Mouse (Mus musculus): Measurements from ENCODE around the gene Sp9. TPM values are rescaled to one million over a fixed set of nuclear protein-coding genes. Genes with fewer than 3 reads are reported as not detected.

Sp9 gene
- total RNA-seq (2017) = not detected in 3 replicates

DNA sequence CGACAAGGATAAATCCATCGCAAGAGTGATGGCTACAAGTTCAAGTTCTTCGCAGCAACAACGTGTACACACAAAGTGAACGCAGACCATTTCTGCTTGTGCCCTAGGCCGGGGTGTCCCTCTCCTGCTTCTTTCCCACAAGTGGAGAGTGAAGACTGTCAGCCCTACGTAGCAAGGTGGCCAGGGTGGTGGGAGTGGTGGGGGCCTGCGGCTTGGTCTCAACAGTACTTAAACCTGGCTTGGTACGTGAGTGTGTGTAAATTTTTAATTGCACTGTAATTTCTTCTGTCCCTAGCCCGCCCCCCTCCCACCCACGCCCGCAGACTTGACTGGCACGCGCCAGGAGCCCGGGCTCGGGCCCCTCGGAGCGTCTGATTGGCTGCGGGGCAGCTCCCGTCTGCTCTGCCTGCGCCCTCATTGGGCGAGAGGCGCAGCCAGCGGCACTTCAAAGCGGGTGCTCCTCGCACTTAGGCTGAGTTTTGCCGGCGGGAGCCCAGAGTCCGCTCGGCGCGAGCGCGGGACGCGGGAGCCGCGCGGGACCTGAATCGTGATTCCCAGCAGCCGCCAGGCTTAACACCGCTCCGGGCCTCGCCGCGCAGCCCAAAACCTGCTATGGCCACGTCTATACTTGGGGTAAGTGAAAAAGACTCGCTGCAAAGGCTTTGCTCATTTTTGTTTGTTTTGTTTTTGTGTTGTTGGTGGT lies at the start of gene Sp9:
Gene Sp9 (plus strand): TSS at position 467 of the 703 bp plus-strand sequence.
- no peak for ATAC-seq (replicated peaks; ENCODE audit: insufficient number of reproducible peaks, low FRiP score, low TSS enrichment, poor library complexity, severe bottlenecking)

DNA sequence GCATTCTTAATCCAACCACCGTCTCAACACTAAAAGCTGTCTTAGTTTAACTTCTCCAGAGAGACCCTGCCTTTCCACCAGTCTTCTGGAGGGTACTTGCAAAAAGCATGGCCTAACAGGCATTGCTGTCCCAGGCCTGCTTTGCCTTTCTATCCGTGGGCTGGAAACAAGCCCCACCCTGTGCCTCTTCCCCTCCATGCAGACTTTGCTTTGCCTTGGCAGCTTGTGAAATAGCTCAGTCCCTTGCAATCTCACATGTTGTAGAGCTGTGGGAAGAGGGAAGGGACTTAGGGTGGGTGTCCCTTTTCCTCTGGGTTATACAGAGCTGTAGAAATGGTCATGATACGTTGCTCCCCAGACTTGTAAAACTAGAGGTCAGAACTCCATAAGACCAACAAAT lies 40.6 kb upstream of the Sp9 start:
- ATAC-seq (replicated peaks; ENCODE audit: insufficient number of reproducible peaks, low FRiP score, low TSS enrichment, poor library complexity, severe bottlenecking) = no peak

DNA sequence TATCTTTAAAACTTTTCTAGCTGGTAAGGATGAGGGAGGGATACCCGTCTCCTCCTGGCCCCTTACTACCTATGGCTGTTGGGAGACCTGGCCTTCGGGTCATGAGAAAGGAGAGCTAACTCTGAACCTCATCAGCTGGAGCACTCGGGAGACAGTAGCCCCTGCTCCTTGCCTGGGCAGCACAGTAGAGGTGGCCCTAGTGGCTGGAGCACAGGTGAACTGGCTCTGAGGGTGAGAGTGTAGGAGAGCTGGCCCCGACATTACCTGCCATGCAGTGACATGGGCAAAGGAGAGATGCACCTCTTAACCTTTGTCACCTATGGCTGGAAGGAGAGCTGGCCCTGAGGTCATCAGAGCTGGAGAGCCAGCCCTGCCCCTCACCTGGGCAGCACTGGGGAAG lies 30.4 kb upstream of the Sp9 start:
- ATAC-seq (replicated peaks; ENCODE audit: insufficient number of reproducible peaks, low FRiP score, low TSS enrichment, poor library complexity, severe bottlenecking) = no peak

DNA sequence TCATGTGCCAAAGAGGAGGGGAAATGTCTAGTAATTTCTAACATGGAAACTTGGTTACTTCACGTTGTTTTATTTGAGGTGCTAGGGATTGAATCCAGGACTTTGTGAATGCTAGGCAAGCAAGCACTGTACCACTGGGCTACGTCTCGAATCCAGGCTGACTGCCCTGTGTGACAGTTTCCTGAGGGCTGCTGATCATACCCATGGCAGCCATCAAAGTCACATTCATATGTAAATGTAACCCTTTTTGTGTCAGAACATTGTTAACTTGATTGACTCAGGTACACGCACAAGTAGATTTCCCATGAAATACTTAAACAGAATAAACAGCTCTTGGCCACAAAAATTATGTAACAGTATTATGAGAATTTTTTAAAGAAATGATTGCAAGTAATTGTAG lies 23.0 kb upstream of the Sp9 start:
- no peak for ATAC-seq (replicated peaks; ENCODE audit: insufficient number of reproducible peaks, low FRiP score, low TSS enrichment, poor library complexity, severe bottlenecking)

DNA sequence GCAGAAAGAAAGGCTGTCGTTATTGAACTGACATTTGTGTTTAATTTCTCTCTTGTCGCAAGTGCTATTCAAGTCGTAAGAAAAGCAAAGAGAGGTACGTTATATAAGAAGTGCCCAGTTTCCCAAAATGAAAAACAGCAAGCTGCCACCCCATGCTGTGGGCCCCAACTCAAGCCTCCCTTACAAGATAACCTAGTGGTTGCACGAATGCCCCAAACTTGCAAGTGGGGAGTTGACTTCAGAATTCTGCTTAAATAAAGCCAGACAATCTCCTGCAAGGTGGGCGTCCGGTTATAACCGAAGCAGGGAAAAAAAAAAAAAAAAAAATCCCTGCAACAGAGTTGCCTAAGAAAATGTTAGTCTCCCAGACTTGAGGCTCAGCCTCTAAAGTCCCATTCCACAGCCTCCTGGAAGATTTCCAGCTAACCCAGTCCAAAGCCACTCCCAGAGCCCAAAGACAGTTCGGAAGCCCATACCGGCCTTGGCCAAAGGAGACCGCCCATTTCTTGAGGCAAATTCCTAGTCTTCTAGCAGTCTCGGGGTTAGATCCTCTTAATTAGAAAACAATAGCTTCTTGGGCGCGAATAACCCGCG lies 8.5 kb upstream of the Sp9 start:
- ATAC-seq (replicated peaks; ENCODE audit: insufficient number of reproducible peaks, low FRiP score, low TSS enrichment, poor library complexity, severe bottlenecking) = no peak

DNA sequence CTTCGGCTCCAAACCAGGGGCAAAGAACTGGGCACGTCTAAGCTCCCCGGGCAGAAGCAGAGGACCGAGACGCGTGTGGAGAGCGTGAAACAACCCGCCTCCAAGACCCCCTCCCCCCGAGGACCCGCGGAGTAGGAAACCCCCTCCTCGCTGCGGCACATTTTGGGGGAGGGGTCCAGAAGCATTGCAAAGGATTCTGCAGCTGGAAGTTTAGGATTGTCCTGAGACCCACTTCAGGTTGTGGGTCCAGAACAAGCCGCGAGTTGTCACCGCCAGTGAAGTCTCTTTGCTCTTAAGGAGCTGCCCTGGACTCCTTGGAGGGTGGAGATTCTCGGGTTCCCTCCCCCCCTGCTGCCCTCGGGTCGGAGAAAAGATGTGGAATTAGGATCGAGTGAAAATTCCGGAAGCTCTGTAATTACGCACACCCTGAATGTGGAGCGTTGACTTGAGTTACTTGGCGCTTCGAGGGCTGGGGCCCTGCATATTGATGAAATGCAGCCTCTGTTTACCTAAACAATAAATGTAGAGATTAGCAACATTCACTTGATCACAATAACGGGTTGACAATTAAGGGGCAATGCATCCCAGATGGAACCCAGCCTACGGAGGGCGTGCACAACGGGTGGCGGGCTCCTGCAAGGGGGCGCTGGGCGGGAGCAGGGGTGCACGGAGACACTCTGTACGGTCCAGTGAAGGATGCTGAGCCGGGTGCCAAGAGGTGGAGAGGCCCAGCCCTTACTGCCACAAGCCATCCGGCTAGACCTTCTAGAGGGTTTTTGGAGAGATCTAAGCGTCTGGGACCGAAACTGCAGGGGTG lies 7.7 kb upstream of the Sp9 start:
- no peak for ATAC-seq (replicated peaks; ENCODE audit: insufficient number of reproducible peaks, low FRiP score, low TSS enrichment, poor library complexity, severe bottlenecking)

DNA sequence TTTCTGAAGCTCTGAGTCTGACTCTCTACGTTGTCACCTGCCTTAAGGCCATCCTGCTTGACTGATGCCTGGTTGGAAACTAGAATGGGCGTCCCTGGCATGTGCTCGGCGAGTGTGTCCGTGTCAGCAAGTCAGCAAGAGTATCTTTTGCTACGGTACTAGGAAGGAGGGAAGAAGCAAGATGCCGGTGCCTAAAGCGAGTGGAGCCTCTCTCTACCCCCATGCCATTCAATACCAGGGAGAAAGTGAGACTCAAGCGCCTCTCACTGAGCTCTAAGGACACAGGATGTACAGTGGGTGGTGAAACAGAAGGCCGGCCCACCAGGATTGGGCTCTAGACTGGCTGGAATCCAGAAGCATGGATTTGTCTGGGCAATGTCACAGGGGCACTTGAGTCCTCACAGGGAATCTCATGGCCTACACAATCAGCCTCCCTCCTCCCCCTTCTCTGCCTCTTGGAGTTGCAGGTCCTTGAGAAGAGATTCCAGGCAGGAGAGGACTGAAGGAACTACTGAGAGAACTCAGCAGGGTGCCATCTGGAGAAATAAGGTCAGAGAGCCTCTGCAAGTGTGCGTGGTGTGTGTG lies 7.0 kb upstream of the Sp9 start:
- ATAC-seq (replicated peaks; ENCODE audit: insufficient number of reproducible peaks, low FRiP score, low TSS enrichment, poor library complexity, severe bottlenecking) = no peak

DNA sequence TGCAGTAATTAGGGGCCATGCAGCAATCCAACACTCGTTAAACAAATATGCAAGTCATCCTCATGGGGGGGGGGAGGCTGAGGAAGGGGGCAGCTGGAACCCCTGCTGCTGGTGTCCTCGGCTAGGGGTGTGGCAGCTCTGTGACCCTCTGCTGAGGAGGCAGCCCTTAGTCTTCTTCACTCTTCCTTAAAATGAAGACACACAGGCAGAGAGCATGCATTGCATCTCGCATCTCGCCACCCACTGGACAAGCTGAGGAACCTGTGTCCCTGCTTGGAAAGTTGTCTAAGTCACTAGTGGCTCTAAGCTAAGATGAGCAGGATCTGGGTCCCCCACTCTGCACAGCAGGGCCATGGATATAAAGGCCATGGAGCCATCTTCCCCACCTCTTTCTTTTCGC lies 5.7 kb upstream of the Sp9 start:
- ATAC-seq (replicated peaks; ENCODE audit: insufficient number of reproducible peaks, low FRiP score, low TSS enrichment, poor library complexity, severe bottlenecking) = no peak

DNA sequence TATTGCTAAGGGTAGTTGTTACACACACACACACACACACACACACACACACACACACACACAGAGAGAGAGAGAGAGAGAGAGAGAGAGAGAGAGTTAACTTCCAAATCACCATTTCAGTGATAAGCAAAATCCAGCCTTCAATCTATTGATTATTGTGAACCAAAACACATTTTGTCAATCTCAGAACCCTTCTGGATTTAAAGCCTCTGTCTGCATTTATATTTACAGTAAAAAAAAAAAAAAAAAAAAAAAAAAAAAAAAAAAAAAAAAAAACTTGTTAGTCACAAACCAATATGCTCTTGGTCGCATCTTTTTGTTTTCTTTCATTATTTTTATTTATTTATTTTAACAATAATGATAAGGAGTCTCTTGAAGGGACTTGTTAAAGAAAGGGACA lies 5.1 kb upstream of the Sp9 start:
- no peak for ATAC-seq (replicated peaks; ENCODE audit: insufficient number of reproducible peaks, low FRiP score, low TSS enrichment, poor library complexity, severe bottlenecking)

DNA sequence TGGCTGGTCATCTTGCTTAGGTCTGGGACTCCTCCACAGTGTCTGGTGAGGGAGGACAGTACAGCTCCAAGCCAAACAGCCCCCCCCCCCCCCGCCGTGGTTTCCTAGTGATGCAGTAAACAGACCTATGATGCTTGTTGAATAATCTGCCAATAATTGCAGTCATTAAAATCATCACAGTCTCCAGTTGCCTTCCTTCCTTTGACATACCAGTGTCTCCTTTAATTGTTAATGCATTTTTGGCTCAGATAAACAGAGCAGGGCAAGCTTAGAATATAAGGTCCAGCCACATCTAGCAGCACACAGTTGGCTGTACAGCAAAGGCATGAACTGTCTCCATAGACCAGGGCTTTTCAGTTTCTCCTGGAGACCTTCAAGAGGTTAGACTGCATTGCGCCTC lies 4.5 kb upstream of the Sp9 start:
- no peak for ATAC-seq (replicated peaks; ENCODE audit: insufficient number of reproducible peaks, low FRiP score, low TSS enrichment, poor library complexity, severe bottlenecking)

DNA sequence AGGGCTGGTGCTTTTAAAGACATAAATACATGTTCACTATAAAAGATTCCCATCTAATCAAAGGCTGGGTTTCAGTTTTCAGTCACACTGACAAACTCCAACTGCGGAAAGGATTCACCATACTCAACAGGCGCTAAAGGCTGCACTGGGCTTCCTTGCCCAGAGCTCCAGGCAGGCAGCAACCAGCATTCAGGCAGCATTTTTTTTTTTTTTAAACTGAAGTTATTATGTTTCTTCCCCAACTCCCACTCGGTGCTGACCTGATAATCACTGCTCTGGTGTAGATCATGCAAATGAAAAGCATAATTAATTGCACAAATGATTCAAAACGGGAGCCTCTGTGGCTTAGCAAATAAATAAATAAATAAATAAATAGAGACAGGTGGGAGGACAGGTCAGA lies 3.9 kb upstream of the Sp9 start:
- ATAC-seq (replicated peaks; ENCODE audit: insufficient number of reproducible peaks, low FRiP score, low TSS enrichment, poor library complexity, severe bottlenecking) = no peak

DNA sequence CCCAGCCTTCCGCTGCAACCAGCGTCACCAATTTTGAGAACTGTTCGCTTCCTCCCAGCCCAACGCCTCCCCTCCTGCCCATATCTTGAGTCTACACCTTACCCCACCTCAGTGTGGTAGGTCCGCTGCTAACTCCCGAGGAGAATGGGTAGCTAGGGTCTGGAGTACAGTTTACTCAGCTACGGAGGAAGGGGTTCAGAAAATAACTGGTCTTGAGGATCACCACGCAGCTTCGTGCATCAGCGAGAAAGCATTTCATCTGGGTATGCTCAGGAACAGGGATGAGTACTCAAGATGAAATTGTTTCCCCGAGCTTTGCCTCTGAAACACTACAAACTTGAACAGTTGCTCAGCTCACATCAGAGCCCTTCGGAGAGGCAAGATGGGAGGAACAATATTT lies 3.4 kb upstream of the Sp9 start:
- no peak for ATAC-seq (replicated peaks; ENCODE audit: insufficient number of reproducible peaks, low FRiP score, low TSS enrichment, poor library complexity, severe bottlenecking)

DNA sequence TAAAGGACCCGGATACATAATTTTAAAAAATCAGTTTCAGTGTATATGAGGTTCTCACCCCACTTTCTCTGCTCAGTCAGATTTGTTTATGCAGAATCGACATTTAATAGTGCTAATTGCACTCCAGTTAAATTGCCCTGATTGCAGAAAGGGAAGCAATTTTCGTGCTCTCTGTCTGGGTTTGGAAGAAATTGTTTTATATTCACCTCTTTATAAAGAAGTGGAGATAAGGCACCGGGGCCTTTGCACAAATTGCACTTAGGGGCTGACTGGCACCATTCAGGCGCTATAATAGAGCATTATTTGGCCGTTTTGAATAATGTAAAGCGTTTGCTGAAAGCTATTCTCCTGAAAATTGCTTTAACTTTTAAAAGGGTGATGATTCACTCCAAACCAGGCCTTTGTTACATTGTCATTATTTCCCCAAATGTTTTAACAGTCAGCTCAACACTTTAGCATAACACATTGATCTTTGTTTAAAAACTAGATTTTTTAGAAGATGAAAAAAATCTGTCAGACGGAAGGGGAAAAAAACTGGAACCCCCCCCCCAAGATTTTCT lies 2.8 kb upstream of the Sp9 start:
- no peak for ATAC-seq (replicated peaks; ENCODE audit: insufficient number of reproducible peaks, low FRiP score, low TSS enrichment, poor library complexity, severe bottlenecking)

DNA sequence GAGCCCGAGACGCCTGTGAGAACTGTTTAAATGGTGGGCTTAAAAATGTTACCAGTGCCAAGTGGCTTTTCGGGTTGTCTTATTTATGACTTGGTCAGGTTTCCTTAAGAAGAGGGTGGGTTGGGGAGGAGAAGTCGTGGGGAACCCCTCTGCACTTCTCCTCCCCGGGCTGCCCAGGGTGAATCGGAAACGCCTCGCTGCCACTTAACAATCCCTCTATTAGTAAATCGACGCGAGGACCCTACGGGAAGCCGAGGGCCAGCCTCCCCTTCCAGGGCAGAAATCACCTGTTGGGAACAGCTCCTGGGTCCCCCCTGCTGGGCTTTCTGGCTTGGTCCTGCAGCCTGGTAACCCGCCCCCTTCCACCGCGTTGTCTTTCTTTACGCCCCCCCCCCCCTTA lies 2.1 kb upstream of the Sp9 start:
- no peak for ATAC-seq (replicated peaks; ENCODE audit: insufficient number of reproducible peaks, low FRiP score, low TSS enrichment, poor library complexity, severe bottlenecking)

DNA sequence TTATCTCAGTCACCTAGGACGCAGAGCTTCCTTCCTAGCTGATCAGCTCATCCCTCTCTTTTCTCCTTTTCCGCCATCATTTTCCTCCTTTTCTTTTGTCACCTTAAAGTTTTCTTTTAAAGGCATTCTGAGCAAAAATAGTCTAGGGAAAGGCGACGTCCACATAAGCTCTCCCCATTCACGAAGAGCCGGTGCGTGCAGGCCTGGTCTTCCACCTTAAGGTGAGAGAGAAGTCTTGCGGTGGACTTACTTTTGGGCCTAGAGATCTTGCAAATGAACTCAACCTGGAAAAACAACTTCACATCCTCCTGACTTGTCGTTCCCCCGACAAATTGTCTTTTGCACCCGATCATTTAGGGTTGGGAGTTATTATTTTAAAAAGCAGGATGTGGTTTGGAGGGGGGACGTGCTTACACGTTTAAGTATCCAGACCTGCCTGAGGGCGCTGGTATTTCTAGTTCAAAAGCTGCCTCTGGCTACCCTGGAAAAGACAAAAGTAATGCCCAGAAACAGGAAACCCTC lies 1.6 kb upstream of the Sp9 start:
- no peak for ATAC-seq (replicated peaks; ENCODE audit: insufficient number of reproducible peaks, low FRiP score, low TSS enrichment, poor library complexity, severe bottlenecking)

DNA sequence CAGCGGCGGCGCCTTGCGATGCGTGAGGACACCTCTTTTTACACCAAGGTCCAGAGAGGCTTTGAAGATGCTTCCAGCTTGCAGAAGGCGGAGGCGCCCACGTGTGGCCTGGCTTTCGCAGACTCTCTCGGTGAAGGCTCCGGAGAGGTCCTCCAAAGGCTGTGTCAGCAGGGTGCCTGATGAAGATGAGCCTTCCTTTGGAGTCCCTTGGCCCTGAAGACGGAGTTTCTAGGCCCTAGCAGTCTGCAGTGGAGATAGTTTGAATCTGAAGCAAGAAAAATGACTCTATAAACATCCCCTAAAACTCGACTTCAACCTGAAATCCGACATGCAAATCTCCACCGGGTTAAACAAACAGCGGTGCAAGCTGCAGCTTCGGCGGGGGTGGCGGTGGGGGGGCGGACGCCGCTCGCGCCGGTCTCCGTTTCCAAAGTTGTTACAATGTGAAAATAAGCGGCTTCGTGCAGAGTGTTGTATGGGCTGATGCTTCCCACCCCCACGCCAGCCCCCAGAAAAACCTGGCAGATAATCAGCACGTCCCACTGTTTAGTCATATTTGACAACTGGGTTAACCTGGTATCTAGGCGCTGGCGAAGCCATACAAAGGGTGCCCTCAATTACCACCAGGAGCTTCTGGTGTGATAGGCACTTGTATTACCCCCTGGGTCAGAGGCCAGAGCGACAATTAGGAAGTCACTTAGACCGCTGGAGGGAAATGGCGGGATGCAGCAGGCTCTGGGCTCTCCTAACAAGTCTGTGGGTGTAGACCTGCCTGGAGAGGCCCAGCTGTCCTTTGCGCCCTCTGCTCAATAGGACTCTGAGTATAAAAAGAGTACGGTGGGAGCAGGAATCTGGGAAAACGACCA lies 899 bp upstream of the Sp9 start:
- ATAC-seq (replicated peaks; ENCODE audit: insufficient number of reproducible peaks, low FRiP score, low TSS enrichment, poor library complexity, severe bottlenecking) = no peak

DNA sequence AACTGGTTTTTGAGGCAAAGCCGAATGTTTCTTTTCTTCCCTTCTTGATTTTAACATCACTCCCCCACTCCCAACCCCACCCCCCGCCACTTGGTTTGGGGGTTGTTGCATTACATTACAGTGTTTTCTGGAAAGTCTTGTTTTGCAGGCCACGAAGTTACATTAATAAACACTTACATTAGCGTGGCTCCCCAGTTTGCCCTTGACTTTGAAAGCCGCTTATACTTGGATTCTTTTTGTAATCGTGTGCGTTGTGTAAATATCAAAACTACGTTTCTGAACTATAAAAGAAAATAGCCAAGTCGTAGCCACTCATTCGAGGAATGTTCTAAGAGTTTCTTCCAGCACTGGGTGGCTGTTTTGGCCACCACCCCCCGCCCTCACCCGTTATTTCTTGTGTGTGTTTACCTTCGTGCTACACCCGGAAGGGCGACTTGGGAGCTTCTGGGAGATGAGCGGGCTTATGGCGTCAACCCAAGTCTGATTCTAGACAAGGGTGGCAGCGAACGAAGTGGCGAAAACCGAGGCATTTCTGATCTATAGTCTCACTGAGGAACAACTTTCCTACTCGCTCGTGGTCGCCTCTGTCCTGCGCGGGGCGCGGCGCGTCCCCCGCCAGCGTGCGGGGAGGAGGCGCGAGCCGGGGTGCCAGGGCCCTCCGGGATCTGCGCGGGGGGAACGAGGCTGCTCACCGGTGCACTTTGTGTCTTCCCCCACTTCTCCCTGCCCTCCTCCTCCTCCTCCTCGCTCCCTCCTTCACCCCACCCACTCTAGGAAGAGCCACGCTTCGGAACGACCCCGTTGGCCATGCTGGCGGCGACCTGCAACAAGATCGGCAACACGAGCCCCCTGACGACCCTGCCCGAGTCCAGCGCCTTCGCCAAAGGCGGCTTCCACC lies 875 bp downstream of the Sp9 start:
- ATAC-seq (replicated peaks; ENCODE audit: insufficient number of reproducible peaks, low FRiP score, low TSS enrichment, poor library complexity, severe bottlenecking) = no peak
